Mouse (Mus musculus) liver, postnatal 0 days (tissue): ENCODE data around the gene Lclat1. TPM values are rescaled to one million over a fixed set of nuclear protein-coding genes. Genes with fewer than 3 reads are reported as not detected.

ENCODE experiments used
- ATAC-seq: fragments of 200-750 bp; cut with Nextera tagmentation; 2 replicates; pipeline ENCODE4 v1.8.0; 2017; ENCODE audit warnings: mild to moderate bottlenecking, moderate library complexity
- DNase-seq: peaks from one replicate; pipeline ENCODE4 v3.0.0-alpha.2; 2016
- H3K27ac ChIP-seq: fragments of 300-500 bp; sonication (generic); 2 replicates; pipeline ENCODE4 v1.5.1; 2014; ENCODE audit warnings: antibody characterized with exemption, moderate library complexity, mild to moderate bottlenecking, low read depth
- H3K27me3 ChIP-seq: fragments of 300-500 bp; sonication (generic); 2 replicates; pipeline ENCODE4 v1.6.1; 2014; ENCODE audit warnings: low read length, control low read depth, mixed read lengths; ENCODE audit not compliant: insufficient read depth
- H3K36me3 ChIP-seq: fragments of 300-500 bp; sonication (generic); replicated peaks from 2 replicates; pipeline ENCODE4 v1.6.1; 2014; ENCODE audit warnings: mild to moderate bottlenecking, control low read depth, low read length, moderate library complexity, mixed read lengths; ENCODE audit not compliant: insufficient read depth
- H3K4me1 ChIP-seq: fragments of 300-500 bp; sonication (generic); 2 replicates; pipeline ENCODE4 v1.6.1; 2014; ENCODE audit warnings: antibody characterized with exemption, mild to moderate bottlenecking, control low read depth; ENCODE audit not compliant: insufficient read depth
- H3K4me2 ChIP-seq: fragments of 300-500 bp; sonication (generic); 2 replicates; pipeline ENCODE4 v1.6.1; 2014; ENCODE audit warnings: low read depth, mild to moderate bottlenecking, low read length, moderate library complexity, mixed read lengths
- H3K4me3 ChIP-seq: fragments of 300-500 bp; sonication (generic); 2 replicates; pipeline ENCODE4 v1.5.1; 2014; ENCODE audit warnings: low read depth, low read length
- H3K9ac ChIP-seq: fragments of 300-500 bp; sonication (generic); replicated peaks from 2 replicates; pipeline ENCODE4 v1.6.1; 2014; ENCODE audit warnings: mild to moderate bottlenecking, moderate library complexity
- H3K9me3 ChIP-seq: fragments of 300-500 bp; sonication (generic); 2 replicates; pipeline ENCODE4 v1.6.1; 2016; ENCODE audit warnings: mild to moderate bottlenecking, control low read depth, low read length, mixed read lengths
- CTCF ChIP-seq: sonication (generic); IDR thresholded peaks from 2 replicates; pipeline ENCODE4 v1.5.1; 2016; ENCODE audit warnings: antibody characterized with exemption, low read depth
- EP300 ChIP-seq: IDR thresholded peaks from 2 replicates; pipeline ENCODE4 v1.6.1; 2016; ENCODE audit warnings: antibody characterized with exemption, low read depth, mild to moderate bottlenecking
- WGBS: fragments of 180-500 bp; shearing (Covaris S2); extraction: QIAGEN DNeasy Blood & Tissue Kit; methylation state at CpG from one replicate; pipeline ENCODE4 v1.1.7; 2014; ENCODE audit not compliant: insufficient replicate concordance; 5-methylcytosine and 5-hydroxymethylcytosine counted together
- polyA plus RNA-seq: library from polyadenylated mRNA; unstranded; fragments of >200 nt; fragmentation: Nextera tagmentation; extraction: Ambion mirVana; gene quantifications from 2 replicates; pipeline ENCODE4 v1.2.1, GENCODE M21; 2015

The Lclat1 gene
- polyA plus RNA-seq, result 2.2 and 2.5 TPM in 2 replicates

DNA sequence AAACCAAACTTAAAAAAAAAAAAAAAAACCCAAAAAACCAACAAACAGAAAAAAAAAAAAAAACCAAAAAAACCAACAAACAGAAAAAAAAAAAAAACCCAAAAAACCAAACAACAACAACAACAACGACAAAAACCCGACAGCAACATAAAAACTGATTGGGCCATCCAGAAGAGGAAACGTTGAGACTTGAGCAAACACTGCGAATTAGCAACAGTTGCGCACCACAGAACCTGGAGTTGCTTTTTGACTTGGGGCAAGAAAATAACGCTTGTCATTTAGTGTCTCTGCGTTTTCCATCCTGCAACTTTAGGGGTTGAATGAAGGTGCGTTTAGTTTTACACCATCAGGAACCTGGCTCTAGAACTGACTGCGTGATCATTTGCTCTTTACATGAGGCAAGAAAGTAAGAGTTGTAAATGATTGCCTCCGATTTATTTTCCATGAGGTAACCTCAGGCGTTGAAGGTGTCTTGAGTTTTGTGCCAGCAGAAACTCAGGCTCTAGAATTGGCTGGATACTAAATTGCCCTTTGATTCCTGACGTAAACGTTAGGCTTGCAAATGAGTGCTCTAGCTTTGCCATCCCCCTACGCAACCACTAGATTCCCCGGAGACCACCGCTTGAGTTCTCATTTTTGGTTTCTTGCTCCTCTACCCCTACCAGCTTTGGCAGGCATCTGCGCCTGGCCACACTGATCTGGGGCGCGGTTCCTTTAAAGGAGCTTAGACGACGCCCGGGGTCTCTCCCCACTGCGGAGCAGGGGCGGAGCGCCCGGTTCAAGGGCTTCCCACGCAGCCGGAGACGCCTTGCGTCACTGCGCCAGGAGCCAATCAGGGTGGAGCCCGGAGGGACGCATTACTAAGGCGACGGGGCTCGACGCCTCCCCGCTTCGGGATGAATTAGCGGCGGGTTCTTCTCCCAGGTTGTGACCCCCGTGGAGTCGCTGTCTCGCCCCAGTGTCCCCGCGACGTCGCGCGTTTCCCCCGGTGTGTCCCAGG, at the start of gene Lclat1:
TSS of gene Lclat1 (plus strand) at position 828 of the 1,000 bp plus-strand sequence.
- 4% methylated on average over 51 of the region's 51 CpGs for WGBS
- Histone ChIP-seq H3K4me2 (peak within 1 kb of the TSS; percentile 81), H3K9me3 (no peaks in the 10 kb centered on the region), H3K4me1 (peaks cover 7% of the 10 kb centered on the region), H3K36me3 (no peaks in the 10 kb centered on the region), H3K4me3 (peak within 1 kb of the TSS; percentile 70), H3K27me3 (no peaks in the 10 kb centered on the region), H3K9ac (peak within 1 kb of the TSS; percentile 65), H3K27ac (peak within 1 kb of the TSS; percentile 76)
- TF ChIP-seq EP300 (no peak), CTCF (no peak)
- peak; percentile 99 for ATAC-seq
- DNase-seq, result peak; percentile 92

DNA sequence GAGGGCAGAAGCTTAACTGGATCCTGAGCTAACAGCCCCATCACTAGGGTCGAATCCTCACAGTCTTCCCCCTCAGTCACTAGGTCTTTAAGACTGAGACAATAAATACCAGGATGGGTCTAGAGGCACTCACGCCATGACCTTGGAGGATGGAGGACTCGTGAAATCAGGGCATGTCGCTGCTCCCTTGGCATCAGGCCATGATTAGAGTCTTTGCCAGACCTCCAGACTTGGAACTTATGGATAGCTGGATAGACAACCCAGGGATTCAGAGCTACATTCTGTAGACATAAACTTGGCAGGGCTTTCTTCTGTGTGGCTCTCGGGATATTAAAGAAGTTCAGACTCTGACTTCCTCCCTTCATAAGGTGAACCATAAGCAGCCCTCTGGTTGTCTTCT, 49.5 kb upstream of the Lclat1 start:
- no peak overlapping the region for H3K9ac ChIP-seq
- no peak overlapping the region for H3K4me3 ChIP-seq
- H3K4me1 ChIP-seq, result no peaks in the 10 kb centered on the region
- DNase-seq (no peak), ATAC-seq (no peak)
- no peaks in the 10 kb centered on the region for H3K36me3 ChIP-seq
- H3K9me3 ChIP-seq, result no peaks in the 10 kb centered on the region
- H3K4me2 ChIP-seq, result no peak overlapping the region
- 66% methylated on average over 5 of the region's 5 CpGs for WGBS
- H3K27ac ChIP-seq, result no peak overlapping the region
- TF ChIP-seq CTCF (no peak), EP300 (no peak)
- no peaks in the 10 kb centered on the region for H3K27me3 ChIP-seq

DNA sequence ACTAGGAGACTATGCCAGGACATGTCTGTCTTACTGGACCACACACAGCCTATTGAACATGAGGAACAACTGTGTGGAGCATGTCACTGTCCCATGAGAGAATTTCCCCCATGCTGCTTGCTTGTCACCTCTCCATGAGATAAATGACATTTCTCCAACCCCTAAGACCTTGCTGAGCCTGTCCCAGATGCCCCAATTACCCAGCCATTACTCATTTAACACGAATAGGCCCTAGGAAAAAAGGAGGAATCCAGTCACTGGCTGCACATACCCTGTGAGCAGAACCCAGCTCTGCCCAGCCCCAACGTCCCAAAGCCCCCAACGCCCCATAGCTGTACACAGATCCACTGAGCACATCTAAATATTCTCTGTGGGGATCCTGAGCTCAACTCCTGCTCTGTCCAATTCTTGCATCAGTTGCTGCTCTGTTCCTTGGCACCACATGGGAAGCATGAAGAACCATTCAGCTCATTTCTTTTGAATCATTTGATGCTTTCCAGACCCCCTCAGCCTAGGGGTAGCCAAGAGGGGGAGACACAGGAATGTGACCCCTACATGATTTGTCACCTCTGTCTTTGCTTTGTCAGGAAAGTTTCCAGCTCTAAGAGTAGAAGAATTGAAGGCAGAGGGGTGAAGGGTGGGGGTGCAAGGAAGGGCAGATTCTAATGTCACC, 47.4 kb upstream of the Lclat1 start:
- Histone ChIP-seq H3K27me3 (no peaks in the 10 kb centered on the region), H3K36me3 (no peaks in the 10 kb centered on the region), H3K9ac (no peak overlapping the region), H3K4me2 (no peak overlapping the region), H3K9me3 (no peaks in the 10 kb centered on the region), H3K4me3 (no peak overlapping the region), H3K27ac (no peak overlapping the region), H3K4me1 (no peaks in the 10 kb centered on the region)
- no peak for DNase-seq
- whole genome bisulfite sequencing, result 65% methylated on average over 3 of the region's 3 CpGs
- ATAC-seq, result no peak
- TF ChIP-seq CTCF, result no peak
- TF ChIP-seq EP300, result no peak

DNA sequence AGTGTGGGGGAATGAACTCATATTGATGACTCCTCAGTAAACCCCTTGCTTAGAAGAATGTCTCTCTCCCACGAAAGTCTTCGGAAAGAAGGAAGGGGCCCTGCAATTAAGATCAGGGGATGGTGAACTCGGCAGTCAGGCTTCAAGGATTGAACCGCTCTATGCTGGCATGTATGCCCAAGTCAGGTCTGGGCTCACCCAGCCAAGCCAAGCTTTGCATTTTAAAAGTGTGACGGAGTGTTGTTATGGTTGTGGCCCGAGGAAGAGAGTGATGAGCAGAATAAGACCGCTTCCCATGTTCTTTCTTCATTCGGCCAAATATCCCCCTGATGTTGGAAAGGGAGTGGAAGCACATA, 46.9 kb upstream of the Lclat1 start:
- Histone ChIP-seq H3K4me3 (no peak overlapping the region), H3K27ac (0 out of 2 replicates have a peak overlapping the region, but pooled peaks have one; percentile 6), H3K9ac (no peak overlapping the region), H3K36me3 (no peaks in the 10 kb centered on the region), H3K4me1 (no peaks in the 10 kb centered on the region), H3K27me3 (no peaks in the 10 kb centered on the region), H3K4me2 (no peak overlapping the region), H3K9me3 (no peaks in the 10 kb centered on the region)
- no peak for ATAC-seq
- no peak for DNase-seq
- TF ChIP-seq CTCF (no peak), EP300 (no peak)
- WGBS, result 74% methylated on average over 8 of the region's 8 CpGs

DNA sequence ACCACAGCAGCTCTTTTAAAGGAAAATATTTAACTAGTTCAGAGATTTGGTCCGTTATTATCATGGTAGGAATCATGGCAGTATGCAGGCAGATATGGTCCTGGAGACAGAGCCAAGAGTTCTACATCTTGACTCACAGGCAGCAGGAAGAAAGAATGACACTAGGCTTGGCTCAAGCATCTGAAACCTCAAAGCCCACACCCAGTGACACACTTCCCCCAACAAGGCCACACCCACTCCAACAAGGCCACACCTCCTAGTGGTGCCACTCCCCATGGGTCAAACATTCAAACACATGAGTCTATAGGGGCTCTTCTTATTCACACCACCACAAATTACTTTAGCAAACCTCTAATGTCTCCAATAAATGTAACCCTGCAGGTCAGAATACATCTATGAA, 45.1 kb upstream of the Lclat1 start:
- Histone ChIP-seq H3K9me3 (no peaks in the 10 kb centered on the region), H3K9ac (no peak overlapping the region), H3K27me3 (no peaks in the 10 kb centered on the region), H3K4me2 (no peak overlapping the region), H3K4me1 (peaks cover 3% of the 10 kb centered on the region; the same call in 1 of the 2 replicates), H3K36me3 (no peaks in the 10 kb centered on the region), H3K27ac (no peak overlapping the region), H3K4me3 (no peak overlapping the region)
- TF ChIP-seq CTCF (no peak), EP300 (no peak)
- WGBS, result 71% methylated on average over 1 of the region's 1 CpGs
- DNase-seq, result no peak
- ATAC-seq, result no peak

DNA sequence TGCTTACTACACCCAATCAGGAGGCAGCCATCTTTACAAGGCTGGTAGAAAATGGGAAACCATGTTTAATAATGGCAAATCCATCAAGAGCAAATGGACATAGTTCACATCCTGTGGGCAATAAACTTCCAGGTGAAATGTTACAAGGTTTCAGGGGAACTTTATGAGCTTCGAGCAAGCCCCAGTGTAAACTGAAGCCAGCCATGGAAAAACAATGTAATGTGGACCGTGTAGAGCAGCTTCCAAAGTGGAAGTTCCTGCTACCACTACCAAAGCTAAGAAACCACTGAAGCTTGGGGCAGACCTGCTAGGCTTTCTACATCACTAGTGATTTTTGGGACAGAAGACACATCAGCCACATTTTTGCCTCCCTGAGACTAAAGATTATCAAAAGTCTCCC, 44.5 kb upstream of the Lclat1 start:
- H3K27me3 ChIP-seq, result no peaks in the 10 kb centered on the region
- H3K36me3 ChIP-seq, result no peaks in the 10 kb centered on the region
- DNase-seq (no peak), ATAC-seq (no peak)
- peaks cover 3% of the 10 kb centered on the region; the same call in 1 of the 2 replicates for H3K4me1 ChIP-seq
- no peak overlapping the region for H3K9ac ChIP-seq
- H3K4me2 ChIP-seq, result no peak overlapping the region
- H3K27ac ChIP-seq, result no peak overlapping the region
- H3K4me3 ChIP-seq, result no peak overlapping the region
- 66% methylated on average over 2 of the region's 2 CpGs for WGBS
- TF ChIP-seq EP300, result no peak
- TF ChIP-seq CTCF, result no peak
- H3K9me3 ChIP-seq, result no peaks in the 10 kb centered on the region
